Mouse (Mus musculus) liver, embryonic 14.5 days (tissue): ENCODE data around the gene Fgd3.

Experiments
- CTCF ChIP-seq: IDR thresholded peaks from 2 replicates; pipeline ENCODE4 v1.5.1; 2016; ENCODE audit warnings: antibody characterized with exemption, low read depth, control low read depth
- EP300 ChIP-seq: IDR thresholded peaks from 2 replicates; pipeline ENCODE4 v1.6.1; 2016; ENCODE audit warnings: antibody characterized with exemption, low read depth

GRCm38 (mm10) chr13:49369404-49369803 is 49.3 kb upstream of the Fgd3 start:
- TF ChIP-seq EP300 = no peak
- TF ChIP-seq CTCF = no peak
